Mouse (Mus musculus) heart, embryonic 10.5 days (tissue): ENCODE measurements around the gene Ier5l. TPM values are rescaled to one million over a fixed set of nuclear protein-coding genes. Genes with fewer than 3 reads are reported as not detected.

Experiments used
- DNase-seq: peaks from one replicate; pipeline ENCODE4 v3.0.0-alpha.2; 2017; ENCODE audit warnings: low spot score
- H3K27ac ChIP-seq: fragments of 300-500 bp; sonication (generic); 2 replicates; pipeline ENCODE4 v1.5.1; 2016; ENCODE audit warnings: mild to moderate bottlenecking
- H3K27me3 ChIP-seq: fragments of 300-500 bp; sonication (generic); 2 replicates; pipeline ENCODE4 v1.6.1; 2016; ENCODE audit warnings: mild to moderate bottlenecking; ENCODE audit not compliant: poor library complexity, insufficient read depth, severe bottlenecking
- H3K36me3 ChIP-seq: fragments of 300-500 bp; sonication (generic); 2 replicates; pipeline ENCODE4 v1.6.1; 2016; ENCODE audit warnings: mild to moderate bottlenecking, moderate library complexity
- H3K4me1 ChIP-seq: fragments of 300-500 bp; sonication (generic); 2 replicates; pipeline ENCODE4 v1.6.1; 2016; ENCODE audit warnings: mild to moderate bottlenecking
- H3K4me3 ChIP-seq: fragments of 300-500 bp; sonication (generic); 2 replicates; pipeline ENCODE4 v1.5.1; 2016; ENCODE audit warnings: mild to moderate bottlenecking, moderate library complexity
- H3K9me3 ChIP-seq: fragments of 300-500 bp; sonication (generic); 2 replicates; pipeline ENCODE4 v1.6.1; 2016; ENCODE audit warnings: mild to moderate bottlenecking, moderate library complexity
- WGBS: fragments of 180-500 bp; shearing (Covaris S2); methylation state at CpG from one replicate; pipeline ENCODE4 v1.1.7; 2016; 5-methylcytosine and 5-hydroxymethylcytosine counted together
- polyA plus RNA-seq: library from polyadenylated mRNA; unstranded; fragments of >200 nt; fragmentation: Nextera tagmentation; extraction: Ambion mirVana; gene quantifications from 2 replicates; pipeline ENCODE4 v1.2.1, GENCODE M21; 2016

Gene Ier5l
- polyA plus RNA-seq, 1 experiment from 2014 or later, result 2.2 TPM

DNA sequence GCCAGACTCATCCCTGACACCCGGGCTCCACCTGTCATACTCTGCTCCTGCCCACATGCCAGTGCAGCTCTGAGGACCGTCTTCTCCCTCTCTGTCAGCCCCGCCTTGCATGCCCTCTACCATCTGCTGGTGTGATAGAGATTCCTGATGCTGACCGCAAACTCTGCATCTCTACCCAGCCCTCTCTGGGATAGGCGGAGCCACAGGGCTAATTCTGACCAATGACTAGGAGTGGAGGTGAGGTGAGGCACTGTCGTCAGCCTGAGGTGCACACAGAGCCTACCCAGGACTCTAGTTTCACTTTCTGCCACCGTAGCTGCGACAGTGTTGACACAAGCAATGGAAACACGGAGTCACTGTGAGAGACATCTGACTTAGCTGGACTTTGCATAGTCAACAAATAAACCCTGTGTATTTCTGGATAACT lies 10.1 kb downstream of the Ier5l start:
- 1% methylated on average over 9 of the region's 9 CpGs for WGBS
- DNase-seq, result peak; percentile 95
- H3K9me3 ChIP-seq, result no peaks in the 10 kb centered on the region
- H3K4me3 ChIP-seq, result peak overlapping the region; percentile 52
- H3K4me1 ChIP-seq, result peaks cover 60% of the 10 kb centered on the region
- peaks cover 6% of the 10 kb centered on the region for H3K27me3 ChIP-seq
- H3K36me3 ChIP-seq, result peaks cover 10% of the 10 kb centered on the region; the same call in 1 of the 2 replicates
- H3K27ac ChIP-seq, result peak overlapping the region; percentile 79

DNA sequence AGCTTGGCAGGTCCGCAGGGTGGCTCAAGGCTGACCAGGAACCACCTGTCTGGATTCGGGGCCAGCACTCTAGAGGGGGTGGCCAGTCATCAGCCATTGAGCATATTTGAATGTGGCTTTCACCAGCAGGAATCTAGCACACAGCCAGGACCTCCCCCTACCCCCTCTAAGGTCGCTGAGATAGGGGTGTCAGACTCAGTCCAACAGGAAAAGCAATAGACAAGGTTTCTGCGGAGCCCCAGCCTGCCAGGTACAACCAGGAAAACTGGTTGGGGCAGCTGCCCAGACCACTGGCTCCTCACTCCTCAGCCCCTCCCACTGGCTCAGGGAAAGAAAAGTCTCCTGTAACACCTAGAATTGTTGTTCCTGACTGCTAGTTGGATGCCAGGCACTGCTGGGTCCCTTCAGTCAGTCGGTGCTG lies 10.7 kb downstream of the Ier5l start:
- H3K27ac ChIP-seq, result peak overlapping the region; percentile 79
- no peak for DNase-seq

DNA sequence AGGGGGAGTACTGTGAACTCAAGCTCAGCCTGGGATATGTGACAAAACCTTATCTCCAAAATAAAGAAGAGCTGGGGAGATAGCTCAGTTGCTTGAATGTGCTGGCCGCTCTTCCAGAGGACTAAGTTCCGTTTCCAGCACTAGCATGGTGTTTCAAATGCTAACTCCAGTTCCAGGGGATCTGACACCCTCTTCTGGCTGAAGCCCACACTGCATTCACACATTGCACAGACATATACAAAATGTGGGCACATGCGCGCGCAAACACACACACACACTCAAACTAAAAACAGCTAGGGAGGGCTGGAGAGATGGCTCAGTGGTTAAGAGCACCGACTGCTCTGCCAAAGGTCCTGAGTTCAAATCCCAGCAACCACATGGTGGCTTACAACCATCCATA lies 14.8 kb downstream of the Ier5l start:
- DNase-seq, result no peak
- WGBS, result 85% methylated on average over 6 of the region's 6 CpGs
- no peak overlapping the region for H3K4me3 ChIP-seq
- peaks cover 53% of the 10 kb centered on the region for H3K4me1 ChIP-seq
- no peaks in the 10 kb centered on the region for H3K9me3 ChIP-seq
- H3K27ac ChIP-seq, result no peak overlapping the region
- H3K36me3 ChIP-seq, result peaks cover 22% of the 10 kb centered on the region
- H3K27me3 ChIP-seq, result no peaks in the 10 kb centered on the region

More for the DNA sequence above, 10.7 kb downstream of the Ier5l start:
- H3K4me3 ChIP-seq, result peak overlapping the region; percentile 52
- H3K27me3 ChIP-seq, result peaks cover under 1% of the 10 kb centered on the region; the same call in 1 of the 2 replicates
- peaks cover 12% of the 10 kb centered on the region; the same call in 1 of the 2 replicates for H3K36me3 ChIP-seq
- peaks cover 56% of the 10 kb centered on the region for H3K4me1 ChIP-seq
- no peaks in the 10 kb centered on the region for H3K9me3 ChIP-seq
- WGBS, result 29% methylated on average over 5 of the region's 5 CpGs

- 88% methylated on average over 6 of the region's 6 CpGs for WGBS
- Histone ChIP-seq H3K4me3 (no peak overlapping the region), H3K36me3 (peaks cover 29% of the 10 kb centered on the region), H3K4me1 (peaks cover 52% of the 10 kb centered on the region), H3K27me3 (no peaks in the 10 kb centered on the region), H3K27ac (no peak overlapping the region; the same call in 1 of the 2 replicates), H3K9me3 (no peaks in the 10 kb centered on the region)
- DNase-seq, result no peak
These were observed 15.7 kb downstream of the Ier5l start for GRCm38 (mm10) chr2:30458349-30458748.

GRCm38 (mm10) chr2:30456104-30456980 lies 17.7 kb downstream of the Ier5l start:
- H3K27ac ChIP-seq, result peak overlapping the region; percentile 78
- no peak for DNase-seq
- WGBS, result 54% methylated on average over 13 of the region's 13 CpGs
- no peaks in the 10 kb centered on the region for H3K9me3 ChIP-seq
- H3K27me3 ChIP-seq, result no peaks in the 10 kb centered on the region
- H3K4me1 ChIP-seq, result peaks cover 55% of the 10 kb centered on the region
- H3K4me3 ChIP-seq, result no peak overlapping the region
- peaks cover 43% of the 10 kb centered on the region for H3K36me3 ChIP-seq

DNA sequence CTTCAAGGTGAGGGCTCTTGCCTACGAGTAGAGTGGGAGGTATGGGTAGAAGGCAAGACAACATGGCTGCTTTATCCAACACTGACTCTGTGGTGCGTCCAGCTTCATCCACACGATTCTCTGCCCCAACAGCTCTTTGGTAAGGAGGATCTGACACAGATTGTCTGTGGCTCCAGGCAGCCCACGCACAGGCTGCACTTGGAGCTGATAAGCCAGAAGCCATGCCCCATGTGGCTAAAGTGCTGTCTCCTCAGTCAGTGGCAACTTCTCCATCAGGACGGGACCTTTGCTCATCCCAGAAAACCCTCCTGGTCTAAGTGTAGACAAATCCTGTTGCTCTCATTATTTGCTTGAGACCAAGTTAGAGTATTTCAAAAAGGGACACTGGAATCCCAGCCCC lies 19.4 kb downstream of the Ier5l start:
- H3K4me1 ChIP-seq, result peaks cover 51% of the 10 kb centered on the region
- H3K4me3 ChIP-seq, result no peak overlapping the region
- H3K9me3 ChIP-seq, result 0 out of 2 replicates have a peak, but pooled peaks cover under 1% of the 10 kb centered on the region
- peaks cover 52% of the 10 kb centered on the region for H3K36me3 ChIP-seq
- no peak for DNase-seq
- WGBS, result 67% methylated on average over 5 of the region's 5 CpGs
- H3K27me3 ChIP-seq, result no peaks in the 10 kb centered on the region
- H3K27ac ChIP-seq, result 0 out of 2 replicates have a peak overlapping the region, but pooled peaks have one; percentile 36

- DNase-seq, result no peak
- Histone ChIP-seq H3K4me3 (no peak overlapping the region), H3K4me1 (peaks cover 51% of the 10 kb centered on the region), H3K27me3 (no peaks in the 10 kb centered on the region), H3K27ac (peak overlapping the region; percentile 64; the same call in 1 of the 2 replicates), H3K36me3 (peaks cover 56% of the 10 kb centered on the region), H3K9me3 (peaks cover 4% of the 10 kb centered on the region; the same call in 1 of the 2 replicates)
- 75% methylated on average over 3 of the region's 3 CpGs for WGBS
These were observed 20.4 kb downstream of the Ier5l start for GRCm38 (mm10) chr2:30453570-30453969.

DNA sequence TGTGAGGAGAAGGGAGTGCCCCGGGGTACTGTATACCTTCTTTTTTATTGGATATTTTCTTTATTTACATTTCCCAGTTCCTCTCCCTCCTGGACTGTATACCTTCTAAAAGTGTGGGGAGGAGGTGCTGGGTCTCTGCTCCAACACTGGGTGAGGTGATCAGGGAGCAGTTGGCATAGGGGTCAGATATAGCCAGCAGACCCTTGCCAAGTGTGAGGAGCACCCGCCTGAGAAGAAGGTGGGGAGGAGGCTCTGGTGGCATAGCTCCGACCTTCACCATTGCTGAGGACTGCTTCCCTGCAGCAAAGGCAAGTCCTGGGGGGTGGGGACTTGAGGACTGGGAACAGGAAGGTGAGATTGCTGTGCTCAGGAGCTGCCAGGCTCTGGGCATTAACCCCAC lies 22.5 kb downstream of the Ier5l start:
- Histone ChIP-seq H3K9me3 (peaks cover 4% of the 10 kb centered on the region; the same call in 1 of the 2 replicates), H3K27me3 (no peaks in the 10 kb centered on the region), H3K27ac (no peak overlapping the region), H3K36me3 (peaks cover 73% of the 10 kb centered on the region), H3K4me3 (no peak overlapping the region), H3K4me1 (peaks cover 43% of the 10 kb centered on the region)
- WGBS, result 88% methylated on average over 3 of the region's 3 CpGs
- no peak for DNase-seq

- no peaks in the 10 kb centered on the region for H3K27me3 ChIP-seq
- H3K4me1 ChIP-seq, result peaks cover 44% of the 10 kb centered on the region
- no peak overlapping the region for H3K27ac ChIP-seq
- peaks cover 4% of the 10 kb centered on the region; the same call in 1 of the 2 replicates for H3K9me3 ChIP-seq
- H3K4me3 ChIP-seq, result no peak overlapping the region
- no peak for DNase-seq
- 67% methylated on average over 1 of the region's 1 CpGs for WGBS
- H3K36me3 ChIP-seq, result peaks cover 82% of the 10 kb centered on the region
These were observed 23.5 kb downstream of the Ier5l start for GRCm38 (mm10) chr2:30450530-30450929.

DNA sequence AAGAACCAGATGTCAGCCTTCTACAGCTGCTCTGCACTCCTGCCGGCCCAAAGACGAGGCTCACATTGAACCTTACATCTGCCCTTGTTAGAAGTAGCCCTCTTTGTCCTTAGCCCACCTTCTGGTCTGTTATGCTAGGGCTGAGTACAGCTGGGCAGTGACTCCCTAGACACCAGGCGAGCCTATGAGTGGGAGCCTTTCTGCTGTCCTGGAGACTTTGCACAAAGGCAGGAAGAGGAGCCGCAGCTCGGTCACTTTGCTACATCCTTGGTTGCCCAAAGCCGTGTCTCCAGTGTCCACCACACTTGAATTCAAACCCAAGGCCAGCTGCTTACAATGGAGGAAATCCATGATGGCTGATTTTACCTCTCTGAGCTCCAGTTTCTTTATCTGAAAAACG lies 25.6 kb downstream of the Ier5l start:
- Histone ChIP-seq H3K4me3 (no peak overlapping the region), H3K4me1 (peaks cover 53% of the 10 kb centered on the region), H3K9me3 (peaks cover 4% of the 10 kb centered on the region; the same call in 1 of the 2 replicates), H3K27me3 (no peaks in the 10 kb centered on the region), H3K27ac (0 out of 2 replicates have a peak overlapping the region, but pooled peaks have one; percentile 23), H3K36me3 (peaks cover 91% of the 10 kb centered on the region)
- no peak for DNase-seq
- WGBS, result 92% methylated on average over 7 of the region's 7 CpGs

DNA sequence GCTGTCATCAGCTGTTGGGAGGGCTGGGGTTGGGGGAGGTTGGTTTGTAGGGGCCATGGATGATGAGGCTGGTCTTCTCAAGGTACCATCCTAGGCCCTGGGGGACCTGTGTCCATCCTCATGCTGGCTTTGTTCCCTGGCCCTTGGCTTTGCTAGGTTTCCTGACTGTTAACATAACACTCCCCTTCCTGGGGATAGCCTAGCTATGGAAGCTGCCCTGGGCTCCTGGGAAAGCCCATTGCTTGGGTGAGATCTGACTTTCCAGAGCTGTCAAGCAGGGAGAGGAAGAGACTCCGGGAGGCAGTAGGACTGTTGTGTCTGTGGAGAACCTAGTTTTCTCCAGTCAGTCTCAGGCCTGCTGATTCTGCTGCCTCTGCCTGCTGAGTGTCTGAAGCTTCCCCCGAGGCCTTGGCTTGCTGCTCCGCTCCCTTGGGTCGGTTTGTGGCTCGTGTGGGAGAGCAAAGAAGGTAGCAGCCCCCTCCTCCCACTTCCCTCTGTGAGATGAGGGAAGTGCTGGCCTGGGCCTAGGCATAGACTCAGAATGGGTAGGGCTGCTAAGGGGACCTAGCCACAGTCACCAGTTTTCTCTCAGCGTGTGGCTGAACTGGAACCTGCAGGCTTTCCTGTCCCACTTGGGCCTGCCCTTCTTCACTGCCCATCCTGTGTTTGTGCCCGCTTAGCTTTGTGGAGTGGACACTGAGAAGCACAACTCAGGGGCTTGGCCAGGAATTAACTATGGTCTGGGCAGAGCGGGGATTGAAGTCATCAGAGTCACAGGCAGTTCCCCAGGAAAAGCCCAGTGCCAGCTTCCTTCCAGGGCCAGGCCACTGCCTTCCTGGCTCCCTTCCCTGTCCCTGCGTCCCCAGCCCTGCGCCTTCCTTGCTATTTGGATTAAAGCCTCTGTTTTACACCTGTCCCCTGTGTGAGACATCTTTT lies 26.9 kb downstream of the Ier5l start:
- peaks cover 4% of the 10 kb centered on the region; the same call in 1 of the 2 replicates for H3K9me3 ChIP-seq
- H3K27ac ChIP-seq, result peak overlapping the region; percentile 93
- WGBS, result 71% methylated on average over 10 of the region's 10 CpGs
- H3K4me3 ChIP-seq, result no peak overlapping the region
- no peak for DNase-seq
- peaks cover 83% of the 10 kb centered on the region for H3K36me3 ChIP-seq
- H3K4me1 ChIP-seq, result peaks cover 58% of the 10 kb centered on the region
- no peaks in the 10 kb centered on the region for H3K27me3 ChIP-seq

DNA sequence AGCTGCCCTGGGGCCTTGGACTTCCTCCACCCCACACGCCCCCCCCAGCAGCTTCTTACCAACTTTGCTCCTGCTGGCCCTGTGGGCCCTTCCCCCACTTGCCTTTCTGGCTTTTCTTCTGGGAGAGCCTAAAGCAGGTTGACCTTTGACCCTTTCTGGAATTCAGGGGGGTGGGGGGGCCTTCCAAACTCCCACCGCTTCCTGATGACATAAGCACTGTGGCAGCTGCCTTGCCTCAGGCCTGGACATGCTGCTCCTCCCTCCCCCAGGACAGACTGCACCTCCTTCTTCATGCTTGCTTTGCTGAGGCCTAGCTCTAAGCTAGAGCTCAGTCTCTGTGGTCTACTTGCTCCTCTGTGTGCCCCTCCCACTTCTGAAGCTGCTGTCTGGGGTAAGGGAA lies 28.7 kb downstream of the Ier5l start:
- peak; percentile 90 for DNase-seq
- Histone ChIP-seq H3K4me1 (peaks cover 72% of the 10 kb centered on the region), H3K27me3 (no peaks in the 10 kb centered on the region), H3K36me3 (peaks cover 72% of the 10 kb centered on the region), H3K9me3 (peaks cover 4% of the 10 kb centered on the region; the same call in 1 of the 2 replicates), H3K4me3 (peak overlapping the region; percentile 37), H3K27ac (peak overlapping the region; percentile 93)
- WGBS, result 20% methylated on average over 2 of the region's 2 CpGs
